Mouse (Mus musculus): Measurements from ENCODE around the gene Tmem45b. TPM values are rescaled to one million over a fixed set of nuclear protein-coding genes. Genes with fewer than 3 reads are reported as not detected.
"Not testable (repeated sequence)": the region's sequence is repeated elsewhere in the genome, so short reads cannot be mapped to it uniquely, and the experiment has no call there.

Gene Tmem45b
- total RNA-seq (2021), result 1 to 10 TPM in 1 of 2 experiments, under 1 TPM in 1; 0.76 to 1.0 TPM
- 11.0 and 18.9 TPM in 2 replicates for polyA plus RNA-seq (2012; rRNA removed)
- long read RNA-seq, result 0 reads

DNA sequence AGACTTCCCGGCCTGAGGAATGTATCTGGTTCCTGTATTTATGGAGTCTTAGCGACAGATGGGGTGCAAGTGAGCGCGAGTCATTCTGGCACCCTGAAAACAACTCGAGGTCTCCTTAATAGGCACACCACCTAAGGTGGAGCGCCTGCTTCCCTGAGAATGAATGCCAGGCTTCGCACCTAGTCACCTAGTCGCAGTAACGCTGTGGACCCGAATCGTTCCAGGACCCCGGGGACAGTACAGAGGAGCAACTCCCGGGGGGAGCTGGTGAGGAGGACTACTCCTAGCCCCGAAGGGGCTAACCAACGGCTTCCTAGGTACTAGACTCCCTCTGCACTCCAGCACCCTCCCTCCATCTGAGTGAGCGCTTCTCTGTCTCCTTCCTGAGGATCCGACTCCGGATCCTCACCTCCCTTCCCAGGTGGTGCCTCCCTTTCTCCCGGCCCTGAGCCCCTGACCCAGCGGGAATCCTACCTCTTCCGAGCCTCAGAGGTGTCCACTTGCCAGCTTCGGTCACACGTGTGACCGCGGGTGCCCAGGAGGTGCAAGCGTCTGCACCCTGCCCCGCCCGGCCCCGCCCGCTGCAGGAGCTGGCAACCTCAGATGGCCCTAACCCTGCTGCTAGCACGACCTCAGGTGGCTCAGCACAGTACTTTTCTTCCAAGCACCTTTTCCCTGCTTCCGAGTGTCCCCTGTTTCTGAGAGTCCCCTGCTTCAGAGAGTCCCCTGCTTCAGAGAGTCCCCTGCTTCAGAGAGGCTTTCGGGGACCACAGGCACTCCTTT lies at the start of gene Tmem45b:
Tmem45b (minus strand) TSS at position 771 of the 783 bp plus-strand sequence.
- TF ChIP-seq CTCF (IDR thresholded peaks at IDR 0.05) (no peak), POLR2A (IDR thresholded peaks at IDR 0.05; ENCODE audit: insufficient read depth, low read depth, low read length) (no peak), EP300 (IDR thresholded peaks at IDR 0.05; ENCODE audit: insufficient read depth, low read depth, low read length) (no peak)
- WGBS, result 7% methylated on average over 33 of the region's 33 CpGs
- no peaks in the 10 kb centered on the region for H3K79me2 ChIP-seq (replicated peaks; ENCODE audit: control insufficient read depth, insufficient read depth, low read length)
- DNase-seq, result no peak
- H3K9ac ChIP-seq (ENCODE audit: low read depth, low read length), result no peak within 1 kb of the TSS
- intact Hi-C loops (cut with DNase I), result no loop called here
- H3K4me1 ChIP-seq (ENCODE audit: control insufficient read depth, insufficient read depth, low read length), result no peaks in the 10 kb centered on the region
- no peak within 1 kb of the TSS for H3K4me3 ChIP-seq
- H3K27me3 ChIP-seq (ENCODE audit: control insufficient read depth, insufficient read depth, low read length), result peaks cover 4% of the 10 kb centered on the region; the same call in 1 of the 2 replicates
- H3K27ac ChIP-seq, result no peak within 1 kb of the TSS
- H3K36me3 ChIP-seq (ENCODE audit: control insufficient read depth, insufficient read depth, low read length), result no peaks in the 10 kb centered on the region

DNA sequence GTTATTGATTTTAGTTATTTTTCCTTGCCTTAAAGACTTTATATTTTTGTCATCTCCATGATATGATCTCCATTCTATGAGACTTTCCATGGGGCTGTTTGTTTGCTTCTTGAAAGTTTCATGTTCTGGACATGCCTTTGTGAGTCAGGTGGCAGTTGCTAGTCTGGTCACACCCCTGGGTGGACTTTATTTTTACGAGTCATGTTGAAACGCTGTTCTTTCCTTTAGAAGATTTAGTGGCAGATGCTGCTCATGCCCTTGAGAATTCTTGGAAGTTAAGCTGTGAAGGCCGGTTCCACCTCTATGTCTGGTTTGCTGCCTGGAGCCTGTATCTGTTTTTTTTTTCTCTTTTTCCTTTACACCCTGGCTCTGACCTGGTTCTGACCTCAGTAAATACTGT lies 43.9 kb upstream of the Tmem45b start:
- no peak for DNase-seq
- WGBS, result 59% methylated on average over 3 of the region's 3 CpGs
- no peak overlapping the region for H3K4me3 ChIP-seq
- H3K27me3 ChIP-seq (ENCODE audit: control insufficient read depth, insufficient read depth, low read length), result no peaks in the 10 kb centered on the region
- H3K9ac ChIP-seq (ENCODE audit: low read depth, low read length), result no peak overlapping the region
- TF ChIP-seq CTCF (IDR thresholded peaks at IDR 0.05), result no peak
- TF ChIP-seq POLR2A (IDR thresholded peaks at IDR 0.05; ENCODE audit: insufficient read depth, low read depth, low read length), result no peak
- TF ChIP-seq EP300 (IDR thresholded peaks at IDR 0.05; ENCODE audit: insufficient read depth, low read depth, low read length), result no peak
- no peaks in the 10 kb centered on the region for H3K36me3 ChIP-seq (ENCODE audit: control insufficient read depth, insufficient read depth, low read length)
- intact Hi-C loops (cut with DNase I), result no loop called here
- no peaks in the 10 kb centered on the region for H3K79me2 ChIP-seq (replicated peaks; ENCODE audit: control insufficient read depth, insufficient read depth, low read length)
- no peak overlapping the region for H3K27ac ChIP-seq
- H3K4me1 ChIP-seq (ENCODE audit: control insufficient read depth, insufficient read depth, low read length), result no peaks in the 10 kb centered on the region

DNA sequence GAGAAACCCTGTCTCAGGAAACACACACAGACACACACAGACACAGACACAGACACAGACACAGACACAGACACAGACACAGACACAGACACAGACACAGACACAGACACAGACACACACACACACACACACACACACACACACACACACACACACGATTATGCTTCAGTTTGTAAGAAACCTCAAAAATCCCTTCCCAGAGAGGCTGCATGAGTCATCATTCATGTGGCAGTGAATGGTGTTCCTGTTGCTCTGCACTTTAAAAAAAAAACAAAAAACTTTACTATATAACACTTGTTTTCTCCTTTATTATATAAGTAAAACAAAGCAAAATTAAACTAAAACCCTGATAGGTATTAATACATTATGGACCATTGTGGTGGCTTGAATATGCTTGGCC lies 37.0 kb upstream of the Tmem45b start:
- H3K4me3 ChIP-seq; DNase-seq; H3K36me3 ChIP-seq (ENCODE audit: control insufficient read depth, insufficient read depth, low read length); intact Hi-C loops (cut with DNase I); H3K4me1 ChIP-seq (ENCODE audit: control insufficient read depth, insufficient read depth, low read length); H3K9ac ChIP-seq (ENCODE audit: low read depth, low read length); H3K27ac ChIP-seq; H3K79me2 ChIP-seq (replicated peaks; ENCODE audit: control insufficient read depth, insufficient read depth, low read length); H3K27me3 ChIP-seq (ENCODE audit: control insufficient read depth, insufficient read depth, low read length): not testable (repeated sequence)
- WGBS, result 43% methylated on average over 1 of the region's 1 CpGs

DNA sequence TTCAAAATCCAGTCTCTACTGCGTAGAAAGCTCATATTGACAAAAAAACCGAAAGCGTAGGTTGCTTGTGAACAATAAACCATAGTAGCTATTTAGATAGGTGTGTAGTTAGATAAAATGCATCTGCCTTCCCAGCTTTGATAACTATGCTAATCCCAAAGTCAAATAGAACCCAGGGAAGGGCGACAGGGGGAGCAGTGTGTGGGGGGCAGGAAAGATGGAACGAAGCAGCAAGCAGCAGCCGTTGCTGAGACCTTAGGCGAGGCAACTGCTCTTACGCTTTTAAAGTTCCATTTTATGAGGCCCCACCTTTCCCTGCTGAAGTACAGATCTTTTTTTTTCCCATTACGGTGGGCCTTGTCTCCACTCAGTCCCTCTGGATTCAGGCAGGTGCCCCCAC lies 1.1 kb downstream of the Tmem45b start:
- Histone ChIP-seq H3K27ac (no peak overlapping the region), H3K79me2 (replicated peaks; ENCODE audit: control insufficient read depth, insufficient read depth, low read length) (no peaks in the 10 kb centered on the region), H3K4me3 (no peak overlapping the region), H3K9ac (ENCODE audit: low read depth, low read length) (no peak overlapping the region), H3K36me3 (ENCODE audit: control insufficient read depth, insufficient read depth, low read length) (no peaks in the 10 kb centered on the region), H3K4me1 (ENCODE audit: control insufficient read depth, insufficient read depth, low read length) (no peaks in the 10 kb centered on the region), H3K27me3 (ENCODE audit: control insufficient read depth, insufficient read depth, low read length) (peaks cover 4% of the 10 kb centered on the region; the same call in 1 of the 2 replicates)
- 52% methylated on average over 9 of the region's 9 CpGs for WGBS
- intact Hi-C loops (cut with DNase I), result no loop called here
- no peak for TF ChIP-seq EP300 (IDR thresholded peaks at IDR 0.05; ENCODE audit: insufficient read depth, low read depth, low read length)
- TF ChIP-seq CTCF (IDR thresholded peaks at IDR 0.05), result no peak
- no peak for TF ChIP-seq POLR2A (IDR thresholded peaks at IDR 0.05; ENCODE audit: insufficient read depth, low read depth, low read length)
- DNase-seq, result no peak

DNA sequence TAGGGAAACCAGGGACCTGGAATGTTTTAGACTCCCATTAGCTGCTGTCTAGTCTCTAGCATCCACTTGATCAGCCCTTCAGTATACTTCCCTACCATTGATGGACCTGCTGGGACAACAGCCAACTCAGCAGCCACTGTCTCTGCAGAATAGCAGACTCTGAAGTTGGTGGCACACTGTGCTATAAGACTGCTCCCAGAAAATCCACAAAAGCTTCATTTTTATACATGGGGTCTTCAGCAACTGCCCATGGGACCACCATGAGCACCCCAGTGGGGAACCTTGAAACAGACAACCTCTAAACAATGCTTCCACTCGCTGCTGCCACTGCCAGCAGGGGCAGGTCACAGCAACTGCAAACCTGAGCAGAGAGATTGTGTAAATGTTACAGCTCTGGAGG lies 9.9 kb downstream of the Tmem45b start:
- intact Hi-C loops (cut with DNase I), result no loop called here
- Histone ChIP-seq H3K4me1 (ENCODE audit: control insufficient read depth, insufficient read depth, low read length) (no peaks in the 10 kb centered on the region), H3K79me2 (replicated peaks; ENCODE audit: control insufficient read depth, insufficient read depth, low read length) (no peaks in the 10 kb centered on the region), H3K4me3 (no peak overlapping the region), H3K9ac (ENCODE audit: low read depth, low read length) (no peak overlapping the region), H3K27ac (no peak overlapping the region), H3K36me3 (ENCODE audit: control insufficient read depth, insufficient read depth, low read length) (no peaks in the 10 kb centered on the region), H3K27me3 (ENCODE audit: control insufficient read depth, insufficient read depth, low read length) (no peaks in the 10 kb centered on the region)
- TF ChIP-seq CTCF (IDR thresholded peaks at IDR 0.05) (no peak), EP300 (IDR thresholded peaks at IDR 0.05; ENCODE audit: insufficient read depth, low read depth, low read length) (no peak), POLR2A (IDR thresholded peaks at IDR 0.05; ENCODE audit: insufficient read depth, low read depth, low read length) (no peak)
- no peak for DNase-seq
- WGBS, result 28% methylated on average over 1 of the region's 1 CpGs

DNA sequence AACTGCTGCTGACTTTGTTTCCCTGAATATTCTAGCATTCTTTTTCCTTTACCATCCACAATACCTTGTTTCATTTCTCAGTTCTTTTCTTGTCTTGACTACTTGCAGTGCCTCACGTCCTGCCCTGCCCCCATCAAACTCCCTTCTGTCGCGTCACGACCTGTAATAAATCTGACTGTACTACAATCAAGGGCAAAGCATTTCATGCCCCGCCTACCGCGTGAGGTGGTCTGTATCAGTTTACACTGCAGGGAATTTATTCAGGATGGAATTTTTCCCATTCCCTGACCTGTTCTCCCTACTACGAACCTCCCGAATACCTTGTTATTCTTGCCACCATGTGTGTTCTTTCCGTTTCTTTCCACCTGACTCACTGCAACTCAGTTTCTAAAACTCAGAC lies 12.1 kb downstream of the Tmem45b start:
- Histone ChIP-seq H3K9ac (ENCODE audit: low read depth, low read length) (no peak overlapping the region), H3K79me2 (replicated peaks; ENCODE audit: control insufficient read depth, insufficient read depth, low read length) (no peaks in the 10 kb centered on the region), H3K4me3 (no peak overlapping the region), H3K27me3 (ENCODE audit: control insufficient read depth, insufficient read depth, low read length) (no peaks in the 10 kb centered on the region), H3K27ac (no peak overlapping the region), H3K36me3 (ENCODE audit: control insufficient read depth, insufficient read depth, low read length) (no peaks in the 10 kb centered on the region), H3K4me1 (ENCODE audit: control insufficient read depth, insufficient read depth, low read length) (no peaks in the 10 kb centered on the region)
- intact Hi-C loops (cut with DNase I), result no loop called here
- 74% methylated on average over 10 of the region's 10 CpGs for WGBS
- TF ChIP-seq EP300 (IDR thresholded peaks at IDR 0.05; ENCODE audit: insufficient read depth, low read depth, low read length) (no peak), POLR2A (IDR thresholded peaks at IDR 0.05; ENCODE audit: insufficient read depth, low read depth, low read length) (no peak), CTCF (IDR thresholded peaks at IDR 0.05) (no peak)
- DNase-seq, result no peak
